Mouse (Mus musculus) intestine, embryonic 16.5 days (tissue): ENCODE measurements around the gene Arhgap15. TPM values are rescaled to one million over a fixed set of nuclear protein-coding genes. Genes with fewer than 3 reads are reported as not detected.

Experiments
- ATAC-seq: fragments of 200-750 bp; cut with Nextera tagmentation; 2 replicates; pipeline ENCODE4 v1.8.0; 2017; ENCODE audit warnings: moderate TSS enrichment, moderate library complexity
- H3K27ac ChIP-seq: fragments of 300-500 bp; sonication (generic); 2 replicates; pipeline ENCODE4 v1.5.1; 2014; ENCODE audit warnings: mild to moderate bottlenecking, low read length
- H3K27me3 ChIP-seq: fragments of 300-500 bp; sonication (generic); replicated peaks from 2 replicates; pipeline ENCODE4 v1.6.1; 2014; ENCODE audit warnings: low read length, control low read depth, mixed read lengths; ENCODE audit not compliant: control insufficient read depth, insufficient read depth
- H3K36me3 ChIP-seq: fragments of 300-500 bp; sonication (generic); 2 replicates; pipeline ENCODE4 v1.6.1; 2014; ENCODE audit warnings: low read length, control low read depth; ENCODE audit not compliant: control insufficient read depth, insufficient read depth
- H3K4me1 ChIP-seq: fragments of 300-500 bp; sonication (generic); 2 replicates; pipeline ENCODE4 v1.6.1; 2014; ENCODE audit warnings: low read length, control low read depth, mixed read lengths; ENCODE audit not compliant: control insufficient read depth, insufficient read depth
- H3K4me2 ChIP-seq: fragments of 300-500 bp; sonication (generic); 2 replicates; pipeline ENCODE4 v1.6.1; 2014; ENCODE audit warnings: low read depth, low read length, control low read depth
- H3K4me3 ChIP-seq: fragments of 300-500 bp; sonication (generic); 2 replicates; pipeline ENCODE4 v1.5.1; 2014; ENCODE audit warnings: mild to moderate bottlenecking, low read length
- H3K9ac ChIP-seq: fragments of 300-500 bp; sonication (generic); 2 replicates; pipeline ENCODE4 v1.6.1; 2014; ENCODE audit warnings: low read depth, low read length
- H3K9me3 ChIP-seq: fragments of 300-500 bp; sonication (generic); 2 replicates; pipeline ENCODE4 v1.6.1; 2016; ENCODE audit warnings: low read length, control low read depth; ENCODE audit not compliant: control insufficient read depth
- WGBS: fragments of 180-500 bp; shearing (Covaris S2); extraction: QIAGEN DNeasy Blood & Tissue Kit; methylation state at CpG from one replicate; pipeline ENCODE4 v1.1.7; 2014; 5-methylcytosine and 5-hydroxymethylcytosine counted together
- polyA plus RNA-seq: library from polyadenylated mRNA; unstranded; fragments of >200 nt; fragmentation: Nextera tagmentation; extraction: Ambion mirVana; gene quantifications from 2 replicates; pipeline ENCODE4 v1.2.1, GENCODE M21; 2015

The Arhgap15 gene
- polyA plus RNA-seq, 1 experiment from 2014 or later: 1.2 TPM

GRCm38 (mm10) chr2:43793105-43793504 is 44.5 kb downstream of the Arhgap15 start:
- 72% methylated on average over 3 of the region's 3 CpGs for WGBS
- H3K4me2 ChIP-seq: no peak overlapping the region
- H3K4me3 ChIP-seq: no peak overlapping the region
- no peaks in the 10 kb centered on the region for H3K4me1 ChIP-seq
- H3K27ac ChIP-seq: no peak overlapping the region
- no peaks in the 10 kb centered on the region for H3K36me3 ChIP-seq
- ATAC-seq: no peak
- no peaks in the 10 kb centered on the region for H3K27me3 ChIP-seq
- no peaks in the 10 kb centered on the region for H3K9me3 ChIP-seq
- H3K9ac ChIP-seq: no peak overlapping the region

DNA sequence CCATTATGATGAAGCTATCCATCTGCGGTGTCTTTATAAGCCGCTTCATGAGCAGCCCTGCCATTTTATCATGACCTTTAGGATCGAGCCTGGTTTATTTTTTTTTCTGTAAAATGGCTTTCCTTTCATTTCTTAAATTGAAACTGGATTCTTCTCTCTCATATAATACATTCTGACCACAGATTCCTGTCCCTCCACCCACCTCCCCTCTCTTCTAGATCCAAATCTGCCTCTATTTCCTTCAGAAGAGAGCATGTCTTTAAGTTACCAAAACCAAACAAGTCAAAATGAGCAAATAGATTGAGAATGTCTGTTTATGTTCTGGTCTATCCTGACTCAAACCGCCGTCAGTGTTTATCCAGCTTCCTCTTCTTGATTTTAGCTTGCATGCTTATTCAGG is 46.1 kb downstream of the Arhgap15 start:
- ATAC-seq: no peak

DNA sequence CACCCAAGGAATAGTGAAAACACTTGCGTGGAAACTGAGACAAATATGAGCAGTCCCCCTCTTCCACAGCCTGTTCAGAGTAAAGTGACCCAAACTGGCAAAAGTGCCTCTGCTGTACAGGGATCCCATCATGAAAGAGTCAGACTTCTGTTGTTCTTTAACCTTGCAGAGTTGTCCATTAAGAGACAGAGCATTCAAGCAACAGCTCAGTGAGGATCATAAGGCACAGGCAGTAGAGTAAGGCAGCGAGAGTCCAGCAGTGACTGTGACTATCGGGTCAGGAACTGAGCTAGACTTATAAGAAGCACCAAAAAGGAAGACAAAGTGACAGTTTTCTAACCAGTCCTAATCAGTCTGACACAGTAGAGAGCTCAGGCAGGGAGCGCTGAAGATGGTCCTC is 47.8 kb downstream of the Arhgap15 start:
- H3K4me3 ChIP-seq: no peak overlapping the region
- H3K4me2 ChIP-seq: no peak overlapping the region
- WGBS: 89% methylated on average over 4 of the region's 4 CpGs
- H3K27ac ChIP-seq: no peak overlapping the region
- no peaks in the 10 kb centered on the region for H3K4me1 ChIP-seq
- no peaks in the 10 kb centered on the region for H3K36me3 ChIP-seq
- ATAC-seq: no peak
- no peaks in the 10 kb centered on the region for H3K9me3 ChIP-seq
- no peak overlapping the region for H3K9ac ChIP-seq
- H3K27me3 ChIP-seq: no peaks in the 10 kb centered on the region

More for the DNA sequence above, 46.1 kb downstream of the Arhgap15 start:
- Histone ChIP-seq H3K9ac (no peak overlapping the region), H3K4me1 (no peaks in the 10 kb centered on the region), H3K4me2 (no peak overlapping the region), H3K27me3 (no peaks in the 10 kb centered on the region), H3K27ac (no peak overlapping the region), H3K4me3 (no peak overlapping the region), H3K9me3 (no peaks in the 10 kb centered on the region), H3K36me3 (no peaks in the 10 kb centered on the region)
- WGBS: 79% methylated on average over 5 of the region's 5 CpGs

DNA sequence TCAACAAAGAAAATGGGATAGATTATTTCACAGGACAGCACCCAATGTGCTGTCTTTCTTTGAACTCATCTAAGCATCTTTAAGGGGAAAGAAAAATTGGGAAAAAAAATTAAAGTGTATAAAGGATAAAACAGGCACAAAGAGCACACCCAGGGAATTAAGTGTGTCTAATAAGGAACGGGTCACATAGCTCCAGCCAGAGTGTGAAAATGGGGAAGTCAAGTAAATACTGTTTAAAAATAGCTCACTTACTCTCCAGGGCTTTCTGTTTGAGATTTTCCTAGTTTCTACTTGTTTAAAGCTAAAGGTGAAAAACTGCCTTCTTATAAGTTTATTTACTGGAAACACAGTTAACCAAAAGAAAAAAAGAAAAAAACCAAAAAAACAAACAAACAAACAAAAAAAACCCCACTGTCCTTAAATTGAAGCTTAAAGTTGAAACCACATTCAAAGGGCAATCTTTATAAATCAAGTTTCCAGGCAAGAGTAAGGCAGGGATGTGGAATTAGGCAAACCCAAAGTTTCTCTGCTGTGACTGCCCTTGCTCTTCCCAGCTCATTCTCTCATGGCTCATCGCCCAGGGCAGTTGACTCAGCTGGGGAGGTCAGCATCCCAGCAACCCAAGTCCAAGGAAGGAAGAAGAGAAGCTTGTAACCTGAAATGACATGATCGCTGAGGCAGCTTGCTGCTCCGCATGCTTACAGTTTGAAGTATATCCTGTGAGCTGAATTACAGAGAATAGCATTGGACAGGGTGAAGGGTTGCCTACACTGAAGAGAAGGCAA is 57.5 kb downstream of the Arhgap15 start:
- 75% methylated on average over 4 of the region's 4 CpGs for WGBS

GRCm38 (mm10) chr2:43815896-43816787 is 67.5 kb downstream of the Arhgap15 start:
- 81% methylated on average over 12 of the region's 12 CpGs for WGBS

More for the DNA sequence above, 57.5 kb downstream of the Arhgap15 start:
- no peak overlapping the region for H3K27ac ChIP-seq
- no peak overlapping the region for H3K9ac ChIP-seq
- no peaks in the 10 kb centered on the region for H3K4me1 ChIP-seq
- H3K4me2 ChIP-seq: no peak overlapping the region
- no peaks in the 10 kb centered on the region for H3K27me3 ChIP-seq
- ATAC-seq: no peak
- H3K4me3 ChIP-seq: no peak overlapping the region
- H3K36me3 ChIP-seq: no peaks in the 10 kb centered on the region
- H3K9me3 ChIP-seq: no peaks in the 10 kb centered on the region

GRCm38 (mm10) chr2:43816788-43817581 is 68.4 kb downstream of the Arhgap15 start:
- H3K9me3 ChIP-seq: no peaks in the 10 kb centered on the region
- no peak overlapping the region for H3K4me2 ChIP-seq
- H3K4me3 ChIP-seq: no peak overlapping the region
- 81% methylated on average over 8 of the region's 8 CpGs for WGBS
- no peak overlapping the region for H3K9ac ChIP-seq
- ATAC-seq: no peak
- no peak overlapping the region for H3K27ac ChIP-seq
- no peaks in the 10 kb centered on the region for H3K4me1 ChIP-seq
- no peaks in the 10 kb centered on the region for H3K27me3 ChIP-seq
- H3K36me3 ChIP-seq: no peaks in the 10 kb centered on the region

More at GRCm38 (mm10) chr2:43815896-43816787, 67.5 kb downstream of the Arhgap15 start:
- no peak overlapping the region for H3K4me3 ChIP-seq
- no peak overlapping the region for H3K27ac ChIP-seq
- no peak overlapping the region for H3K4me2 ChIP-seq
- no peak for ATAC-seq
- H3K9me3 ChIP-seq: no peaks in the 10 kb centered on the region
- H3K27me3 ChIP-seq: no peaks in the 10 kb centered on the region
- H3K9ac ChIP-seq: no peak overlapping the region
- no peaks in the 10 kb centered on the region for H3K36me3 ChIP-seq
- H3K4me1 ChIP-seq: no peaks in the 10 kb centered on the region

- no peak for ATAC-seq
Measured at GRCm38 (mm10) chr2:43835931-43836330, 87.3 kb downstream of the Arhgap15 start.

GRCm38 (mm10) chr2:43841644-43842043 is 93.0 kb downstream of the Arhgap15 start:
- no peaks in the 10 kb centered on the region for H3K4me1 ChIP-seq
- no peak for ATAC-seq
- WGBS: 54% methylated on average over 5 of the region's 5 CpGs

More at GRCm38 (mm10) chr2:43835931-43836330, 87.3 kb downstream of the Arhgap15 start:
- no peak overlapping the region for H3K9ac ChIP-seq
- H3K36me3 ChIP-seq: no peaks in the 10 kb centered on the region
- no peaks in the 10 kb centered on the region for H3K27me3 ChIP-seq
- 79% methylated on average over 5 of the region's 5 CpGs for WGBS
- no peak overlapping the region for H3K27ac ChIP-seq
- H3K4me1 ChIP-seq: no peaks in the 10 kb centered on the region
- no peak overlapping the region for H3K4me3 ChIP-seq
- H3K4me2 ChIP-seq: no peak overlapping the region
- H3K9me3 ChIP-seq: no peaks in the 10 kb centered on the region

DNA sequence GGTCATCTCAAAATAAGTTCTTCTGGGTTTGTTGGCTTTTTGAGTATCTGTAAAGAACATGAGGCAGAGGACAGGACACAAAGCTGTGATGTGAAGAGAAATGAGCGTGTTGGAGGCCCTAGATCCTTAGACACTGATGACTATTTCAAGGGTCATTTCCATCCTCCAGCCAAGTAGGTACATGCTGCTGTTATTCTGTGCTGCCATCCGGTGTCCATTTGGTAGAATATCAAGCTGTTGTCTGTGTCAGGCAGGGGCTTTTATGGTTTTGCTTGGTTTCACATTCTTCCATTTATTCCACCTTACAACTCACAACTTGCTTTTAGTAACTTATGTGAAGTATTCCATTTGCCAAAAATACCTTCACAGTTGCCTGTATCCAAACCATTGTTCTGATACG is 102.6 kb downstream of the Arhgap15 start:
- H3K4me3 ChIP-seq: no peak overlapping the region
- 56% methylated on average over 3 of the region's 3 CpGs for WGBS
- no peaks in the 10 kb centered on the region for H3K27me3 ChIP-seq
- no peak overlapping the region for H3K27ac ChIP-seq
- no peaks in the 10 kb centered on the region for H3K9me3 ChIP-seq
- H3K36me3 ChIP-seq: no peaks in the 10 kb centered on the region
- H3K9ac ChIP-seq: no peak overlapping the region
- no peaks in the 10 kb centered on the region for H3K4me1 ChIP-seq
- ATAC-seq: no peak
- no peak overlapping the region for H3K4me2 ChIP-seq

More at GRCm38 (mm10) chr2:43841644-43842043, 93.0 kb downstream of the Arhgap15 start:
- Histone ChIP-seq H3K9ac (no peak overlapping the region), H3K36me3 (no peaks in the 10 kb centered on the region), H3K9me3 (no peaks in the 10 kb centered on the region), H3K27me3 (no peaks in the 10 kb centered on the region), H3K4me2 (no peak overlapping the region), H3K27ac (no peak overlapping the region), H3K4me3 (no peak overlapping the region)
